Mouse (Mus musculus): ENCODE data around the gene Tsc22d4. TPM values are rescaled to one million over a fixed set of nuclear protein-coding genes. Genes with fewer than 3 reads are reported as not detected.

Gene Tsc22d4
- polyA plus RNA-seq, 1 experiment: 582 TPM

GRCm38 (mm10) chr5:137788171-137788570 lies 42.6 kb downstream of the Tsc22d4 start:
- no peaks in the 10 kb centered on the region for H3K27me3 ChIP-seq (replicated peaks)
- TF ChIP-seq FLI1 (IDR thresholded peaks at IDR 0.05; ENCODE audit: low read length) (no peak), GATA1 (IDR thresholded peaks at IDR 0.05; ENCODE audit: borderline replicate concordance, low read length) (no peak)
- H3K4me3 ChIP-seq (replicated peaks): peak overlapping the region; percentile 95
- peaks cover 30% of the 10 kb centered on the region for H3K4me1 ChIP-seq
- no peaks in the 10 kb centered on the region for H3K9me3 ChIP-seq
- H3K36me3 ChIP-seq (replicated peaks; ENCODE audit: low read length): peaks cover 19% of the 10 kb centered on the region

- no peaks in the 10 kb centered on the region for H3K27me3 ChIP-seq (replicated peaks)
- no peak for TF ChIP-seq FLI1 (IDR thresholded peaks at IDR 0.05; ENCODE audit: low read length)
- no peak for TF ChIP-seq GATA1 (IDR thresholded peaks at IDR 0.05; ENCODE audit: borderline replicate concordance, low read length)
- peaks cover 11% of the 10 kb centered on the region for H3K36me3 ChIP-seq (replicated peaks; ENCODE audit: low read length)
- H3K4me3 ChIP-seq (replicated peaks): no peak overlapping the region
- no peaks in the 10 kb centered on the region for H3K9me3 ChIP-seq
- peaks cover 21% of the 10 kb centered on the region for H3K4me1 ChIP-seq
Observed at GRCm38 (mm10) chr5:137788946-137789531, 43.5 kb downstream of the Tsc22d4 start.

- H3K4me1 ChIP-seq: peaks cover 10% of the 10 kb centered on the region
Observed at GRCm38 (mm10) chr5:137791553-137791952, 46.0 kb downstream of the Tsc22d4 start.

GRCm38 (mm10) chr5:137796606-137797005 lies 51.1 kb downstream of the Tsc22d4 start:
- TF ChIP-seq GATA1 (IDR thresholded peaks at IDR 0.05; ENCODE audit: borderline replicate concordance, low read length): no peak
- TF ChIP-seq FLI1 (IDR thresholded peaks at IDR 0.05; ENCODE audit: low read length): no peak
- H3K27me3 ChIP-seq (replicated peaks): no peaks in the 10 kb centered on the region
- H3K36me3 ChIP-seq (replicated peaks; ENCODE audit: low read length): no peaks in the 10 kb centered on the region
- peaks cover 10% of the 10 kb centered on the region; the same call in 1 of the 2 replicates for H3K4me1 ChIP-seq
- H3K9me3 ChIP-seq: no peaks in the 10 kb centered on the region
- no peak overlapping the region for H3K4me3 ChIP-seq (replicated peaks)

More at GRCm38 (mm10) chr5:137791553-137791952, 46.0 kb downstream of the Tsc22d4 start:
- Histone ChIP-seq H3K36me3 (replicated peaks; ENCODE audit: low read length) (no peaks in the 10 kb centered on the region), H3K27me3 (replicated peaks) (no peaks in the 10 kb centered on the region), H3K4me3 (replicated peaks) (no peak overlapping the region), H3K9me3 (no peaks in the 10 kb centered on the region)
- TF ChIP-seq GATA1 (IDR thresholded peaks at IDR 0.05; ENCODE audit: borderline replicate concordance, low read length) (no peak), FLI1 (IDR thresholded peaks at IDR 0.05; ENCODE audit: low read length) (no peak)

- no peak overlapping the region for H3K4me3 ChIP-seq (replicated peaks)
- H3K9me3 ChIP-seq: no peaks in the 10 kb centered on the region
- peaks cover 10% of the 10 kb centered on the region; the same call in 1 of the 2 replicates for H3K4me1 ChIP-seq
- TF ChIP-seq FLI1 (IDR thresholded peaks at IDR 0.05; ENCODE audit: low read length): no peak
- no peak for TF ChIP-seq GATA1 (IDR thresholded peaks at IDR 0.05; ENCODE audit: borderline replicate concordance, low read length)
- H3K27me3 ChIP-seq (replicated peaks): peaks cover 5% of the 10 kb centered on the region
- H3K36me3 ChIP-seq (replicated peaks; ENCODE audit: low read length): no peaks in the 10 kb centered on the region
Observed at GRCm38 (mm10) chr5:137800917-137801316, 55.4 kb downstream of the Tsc22d4 start.

- TF ChIP-seq FLI1 (IDR thresholded peaks at IDR 0.05; ENCODE audit: low read length) (no peak), GATA1 (IDR thresholded peaks at IDR 0.05; ENCODE audit: borderline replicate concordance, low read length) (no peak)
- Histone ChIP-seq H3K4me3 (replicated peaks) (no peak overlapping the region), H3K9me3 (no peaks in the 10 kb centered on the region), H3K4me1 (no peaks in the 10 kb centered on the region), H3K36me3 (replicated peaks; ENCODE audit: low read length) (no peaks in the 10 kb centered on the region), H3K27me3 (replicated peaks) (peaks cover 5% of the 10 kb centered on the region)
Observed at GRCm38 (mm10) chr5:137806158-137806557, 60.6 kb downstream of the Tsc22d4 start.

- Histone ChIP-seq H3K27me3 (replicated peaks) (peaks cover 3% of the 10 kb centered on the region), H3K4me3 (replicated peaks) (no peak overlapping the region), H3K9me3 (no peaks in the 10 kb centered on the region), H3K36me3 (replicated peaks; ENCODE audit: low read length) (no peaks in the 10 kb centered on the region), H3K4me1 (no peaks in the 10 kb centered on the region)
- TF ChIP-seq GATA1 (IDR thresholded peaks at IDR 0.05; ENCODE audit: borderline replicate concordance, low read length) (no peak), FLI1 (IDR thresholded peaks at IDR 0.05; ENCODE audit: low read length) (no peak)
Observed at GRCm38 (mm10) chr5:137808316-137808715, 62.8 kb downstream of the Tsc22d4 start.

- Histone ChIP-seq H3K9me3 (0 out of 2 replicates have a peak, but pooled peaks cover 5% of the 10 kb centered on the region), H3K27me3 (replicated peaks) (peaks cover 2% of the 10 kb centered on the region), H3K36me3 (replicated peaks; ENCODE audit: low read length) (no peaks in the 10 kb centered on the region), H3K4me3 (replicated peaks) (no peak overlapping the region), H3K4me1 (peaks cover 4% of the 10 kb centered on the region; the same call in 1 of the 2 replicates)
- no peak for TF ChIP-seq FLI1 (IDR thresholded peaks at IDR 0.05; ENCODE audit: low read length)
- TF ChIP-seq GATA1 (IDR thresholded peaks at IDR 0.05; ENCODE audit: borderline replicate concordance, low read length): no peak
Observed at GRCm38 (mm10) chr5:137817466-137818222, 72.1 kb downstream of the Tsc22d4 start.

Other genes starting within 250 kb of the Tsc22d4 start
- gene Pop7, start 243.2 kb upstream of the Tsc22d4 start, polyA plus RNA-seq (2012; ENCODE audit: insufficient read depth, low replicate concordance): 30.7 and 70.0 TPM in 2 replicates
- 13.2 and 15.3 TPM in 2 replicates for gene Gigyf1, start 227.2 kb upstream of the Tsc22d4 start, polyA plus RNA-seq (2012; ENCODE audit: insufficient read depth, low replicate concordance)
- gene Epo, start 212.5 kb upstream of the Tsc22d4 start, polyA plus RNA-seq (2012; ENCODE audit: insufficient read depth, low replicate concordance): not detected in 2 replicates
- gene Gnb2, start 212.2 kb upstream of the Tsc22d4 start, polyA plus RNA-seq (2012; ENCODE audit: insufficient read depth, low replicate concordance): 332 and 439 TPM in 2 replicates
- not detected in 2 replicates for gene Actl6b, start 192.2 kb upstream of the Tsc22d4 start, polyA plus RNA-seq (2012; ENCODE audit: insufficient read depth, low replicate concordance)
- 1.7 and 5.8 TPM in 2 replicates for gene Tfr2, start 175.9 kb upstream of the Tsc22d4 start, polyA plus RNA-seq (2012; ENCODE audit: insufficient read depth, low replicate concordance)
- gene Mospd3, start 144.7 kb upstream of the Tsc22d4 start, polyA plus RNA-seq (2012; ENCODE audit: insufficient read depth, low replicate concordance): 459 and 906 TPM in 2 replicates
- 0.09 and 0.87 TPM in 2 replicates for gene Pcolce, start 131.9 kb upstream of the Tsc22d4 start, polyA plus RNA-seq (2012; ENCODE audit: insufficient read depth, low replicate concordance)
- gene Fbxo24, start 116.7 kb upstream of the Tsc22d4 start, polyA plus RNA-seq (2012; ENCODE audit: insufficient read depth, low replicate concordance): 0.15 TPM in 1 of 2 replicates, not detected in the other
- 138 and 187 TPM in 2 replicates for gene Lrch4, start 116.6 kb upstream of the Tsc22d4 start, polyA plus RNA-seq (2012; ENCODE audit: insufficient read depth, low replicate concordance)
- 5.6 and 30.5 TPM in 2 replicates for gene Gm20605, start 116.6 kb upstream of the Tsc22d4 start, polyA plus RNA-seq (2012; ENCODE audit: insufficient read depth, low replicate concordance)
- 62.2 and 72.5 TPM in 2 replicates for gene Sap25, start 104.4 kb upstream of the Tsc22d4 start, polyA plus RNA-seq (2012; ENCODE audit: insufficient read depth, low replicate concordance)
- 0.95 TPM in 1 of 2 replicates, not detected in the other for gene Irs3, start 100.0 kb upstream of the Tsc22d4 start, polyA plus RNA-seq (2012; ENCODE audit: insufficient read depth, low replicate concordance)
- 58.4 and 131 TPM in 2 replicates for gene Agfg2, start 61.0 kb upstream of the Tsc22d4 start, polyA plus RNA-seq (2012; ENCODE audit: insufficient read depth, low replicate concordance)
- gene Nyap1, start 4.1 kb upstream of the Tsc22d4 start, polyA plus RNA-seq (2012; ENCODE audit: insufficient read depth, low replicate concordance): 5.9 and 8.4 TPM in 2 replicates
- 104 and 105 TPM in 2 replicates for gene Ppp1r35, start 33.1 kb downstream of the Tsc22d4 start, polyA plus RNA-seq (2012; ENCODE audit: insufficient read depth, low replicate concordance)
- gene Mepce, start 41.9 kb downstream of the Tsc22d4 start, polyA plus RNA-seq (2012; ENCODE audit: insufficient read depth, low replicate concordance): 88.7 and 584 TPM in 2 replicates
- gene Zcwpw1, start 42.1 kb downstream of the Tsc22d4 start, polyA plus RNA-seq (2012; ENCODE audit: insufficient read depth, low replicate concordance): 0.70 TPM in 1 of 2 replicates, not detected in the other
- gene Pilra, start 90.6 kb downstream of the Tsc22d4 start, polyA plus RNA-seq (2012; ENCODE audit: insufficient read depth, low replicate concordance): 1.1 TPM in 1 of 2 replicates, not detected in the other
- not detected in 2 replicates for gene Pilrb1, start 112.4 kb downstream of the Tsc22d4 start, polyA plus RNA-seq (2012; ENCODE audit: insufficient read depth, low replicate concordance)
- 0.83 TPM in 1 of 2 replicates, not detected in the other for gene Pilrb2, start 126.1 kb downstream of the Tsc22d4 start, polyA plus RNA-seq (2012; ENCODE audit: insufficient read depth, low replicate concordance)
- gene Cyp3a13, start 175.9 kb downstream of the Tsc22d4 start, polyA plus RNA-seq (2012; ENCODE audit: insufficient read depth, low replicate concordance): not detected in 2 replicates
- gene Gjc3, start 217.4 kb downstream of the Tsc22d4 start, polyA plus RNA-seq (2012; ENCODE audit: insufficient read depth, low replicate concordance): 0.68 TPM in 1 of 2 replicates, not detected in the other
- not detected in 2 replicates for gene Azgp1, start 235.8 kb downstream of the Tsc22d4 start, polyA plus RNA-seq (2012; ENCODE audit: insufficient read depth, low replicate concordance)